Mouse (Mus musculus) brain, embryonic 14.5 days (tissue): Measurements from ENCODE around the gene Anks1b.

ENCODE experiments used
- CTCF ChIP-seq: fragments of 200-500 bp; IDR thresholded peaks from 2 replicates; pipeline ENCODE4 v1.5.1; 2012; ENCODE audit warnings: inconsistent platforms, mild to moderate bottlenecking, moderate library complexity, borderline replicate concordance; ENCODE audit not compliant: insufficient read depth, insufficient read length; ENCODE audit errors: extremely low read depth
- POLR2A ChIP-seq: fragments of 200-500 bp; IDR thresholded peaks from 2 replicates; pipeline ENCODE4 v1.6.1; 2012; ENCODE audit warnings: mild to moderate bottlenecking, inconsistent platforms, borderline replicate concordance; ENCODE audit not compliant: poor library complexity, insufficient read depth, insufficient read length, severe bottlenecking; ENCODE audit errors: extremely low read depth

DNA sequence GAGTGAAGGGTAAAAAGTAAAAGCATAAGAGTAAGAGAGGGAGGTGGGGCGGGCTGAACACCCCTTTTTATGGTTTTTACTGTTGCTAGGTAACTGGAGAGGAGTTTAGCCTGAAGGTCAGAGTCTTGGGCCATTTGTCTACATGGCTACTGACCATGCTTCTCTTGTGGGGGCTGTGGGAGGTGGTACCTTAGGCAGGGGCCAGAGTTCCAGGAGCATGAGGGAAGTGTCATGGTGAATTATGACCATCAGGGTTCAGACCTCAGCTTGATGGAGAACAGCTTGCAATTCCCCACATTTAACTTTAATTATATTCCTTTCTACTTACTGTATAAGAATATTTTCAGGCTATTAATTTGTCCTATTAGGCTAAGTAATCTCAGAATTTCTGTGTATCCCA is 413.3 kb downstream of the Anks1b start:
- TF ChIP-seq POLR2A (no peak), CTCF (no peak)
